In the genomic region with DNA sequence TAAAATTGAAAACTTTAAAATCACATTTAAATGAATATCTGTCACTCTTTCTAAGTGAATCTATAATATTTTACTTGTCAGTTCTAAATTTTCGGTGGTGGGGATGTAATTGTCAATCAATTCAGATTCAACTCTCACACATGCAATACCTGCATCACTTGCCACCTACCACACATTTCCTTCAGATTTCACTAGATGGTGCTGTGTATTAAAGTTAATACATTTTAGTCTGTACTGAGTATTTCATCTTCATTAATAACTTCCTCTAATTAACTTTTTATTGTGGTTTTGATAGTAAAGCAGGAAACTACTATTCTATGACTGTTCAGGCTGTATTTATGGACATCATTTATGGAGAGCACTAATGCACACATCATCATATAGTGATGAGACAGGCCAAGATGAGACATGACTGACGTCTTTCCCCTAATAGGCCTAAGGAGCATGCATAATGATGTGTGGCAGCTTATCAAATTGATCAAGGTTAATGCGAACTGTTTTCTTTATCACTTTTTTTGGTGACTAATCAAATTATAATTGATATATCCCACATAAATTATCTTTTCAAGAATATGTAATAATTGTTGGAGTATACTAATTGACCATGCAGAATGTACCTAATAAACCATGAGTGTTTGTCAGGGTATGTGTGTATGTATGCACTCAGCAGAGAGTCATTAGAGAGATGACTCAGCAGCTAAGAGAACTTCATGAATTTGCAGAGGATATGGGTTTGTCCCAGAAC, we compare ENCODE assay signal across 12 mouse cellular contexts.
A peak's percentile ranks its signal among the peaks of the same experiment; 100 is the strongest.
DNase-seq lines count a peak whose midpoint lies in the region; ATAC-seq and TF ChIP-seq lines count a peak whose summit lies in the region.
"Had no signal": no experiment of that assay in that cellular context is flagged by ENCODE, and none has a peak within 500 bp of the region (broad histone marks: within the 10 kb centered on the region; RNA-seq: fewer than 3 reads in every experiment).

No protein-coding gene starts in this region.

- H3K27me3 ChIP-seq in embryonic facial prominence, embryonic 12.5 days = no peaks in the 10 kb centered on the region
- no peaks in the 10 kb centered on the region for H3K27me3 ChIP-seq in hindbrain, embryonic 12.5 days
- H3K27me3 ChIP-seq in neural tube, embryonic 12.5 days (replicated peaks) = no peaks in the 10 kb centered on the region
- H3K27me3 ChIP-seq: heart, embryonic 13.5 days; kidney, embryonic 15.5 days had no signal

- 0 out of 2 replicates have a peak, but pooled peaks have one; percentile 28 for ATAC-seq in embryonic facial prominence, embryonic 12.5 days (ENCODE audit: insufficient number of reproducible peaks, insufficient read depth, low FRiP score, low TSS enrichment)
- ATAC-seq in hindbrain, embryonic 12.5 days (ENCODE audit: low FRiP score) = peak; percentile 82
- peak; percentile 50 for ATAC-seq in neural tube, embryonic 12.5 days (ENCODE audit: low FRiP score, low read depth)

- intact Hi-C loops in left cerebral cortex, adult 2 months (cut with DNase I) = no loop called here

- no peak for DNase-seq in left cerebral cortex, adult 2 months (ENCODE audit: extremely low spot score in 1 of 2, low spot score in 2 of 2)
- no peak for DNase-seq in left cerebral cortex, adult 18-20 months (ENCODE audit: low spot score in 2 of 2)
- no peak for DNase-seq in urinary bladder, postnatal 25 days (ENCODE audit: low spot score)
- no peak for DNase-seq in urinary bladder, postnatal 4 days (ENCODE audit: low spot score in 2 of 2)
- DNase-seq: adrenal gland, postnatal 10 days; cerebellum, adult 2 months; left cerebral cortex, postnatal 4 days had no signal

- H3K4me1 ChIP-seq in embryonic facial prominence, embryonic 12.5 days = no peaks in the 10 kb centered on the region
- H3K4me1 ChIP-seq in hindbrain, embryonic 12.5 days = no peaks in the 10 kb centered on the region
- H3K4me1 ChIP-seq in neural tube, embryonic 12.5 days = no peaks in the 10 kb centered on the region
- H3K4me1 ChIP-seq: heart, embryonic 13.5 days; kidney, embryonic 15.5 days had no signal

- H3K36me3 ChIP-seq in embryonic facial prominence, embryonic 12.5 days = no peaks in the 10 kb centered on the region
- no peaks in the 10 kb centered on the region for H3K36me3 ChIP-seq in hindbrain, embryonic 12.5 days
- H3K36me3 ChIP-seq in neural tube, embryonic 12.5 days = no peaks in the 10 kb centered on the region
- H3K36me3 ChIP-seq: heart, embryonic 13.5 days; kidney, embryonic 15.5 days had no signal

- no peak overlapping the region for H3K4me2 ChIP-seq in embryonic facial prominence, embryonic 12.5 days (replicated peaks)
- no peak overlapping the region for H3K4me2 ChIP-seq in hindbrain, embryonic 12.5 days (replicated peaks)
- no peak overlapping the region for H3K4me2 ChIP-seq in neural tube, embryonic 12.5 days (replicated peaks)
- H3K4me2 ChIP-seq: heart, embryonic 13.5 days; kidney, embryonic 15.5 days had no signal

- whole genome bisulfite sequencing in embryonic facial prominence, embryonic 12.5 days = 64% methylated on average over 3 of the region's 3 CpGs
- 75% methylated on average over 3 of the region's 3 CpGs for WGBS in hindbrain, embryonic 12.5 days
- WGBS in neural tube, embryonic 12.5 days = 80% methylated on average over 3 of the region's 3 CpGs

- peak; percentile 58 for TF ChIP-seq CTCF in left cerebral cortex, adult 2 months (IDR thresholded peaks at IDR 0.05)

- H3K9me3 ChIP-seq in embryonic facial prominence, embryonic 12.5 days = no peaks in the 10 kb centered on the region
- no peaks in the 10 kb centered on the region for H3K9me3 ChIP-seq in hindbrain, embryonic 12.5 days (replicated peaks)
- no peaks in the 10 kb centered on the region for H3K9me3 ChIP-seq in neural tube, embryonic 12.5 days
- H3K9me3 ChIP-seq: heart, embryonic 13.5 days; kidney, embryonic 15.5 days had no signal

- no peak overlapping the region for H3K27ac ChIP-seq in left cerebral cortex, adult 2 months
- no peak overlapping the region for H3K27ac ChIP-seq in embryonic facial prominence, embryonic 12.5 days
- H3K27ac ChIP-seq in hindbrain, embryonic 12.5 days = no peak overlapping the region
- no peak overlapping the region for H3K27ac ChIP-seq in neural tube, embryonic 12.5 days
- H3K27ac ChIP-seq: heart, embryonic 13.5 days; kidney, embryonic 15.5 days had no signal

- H3K4me3 ChIP-seq in left cerebral cortex, adult 2 months = no peak overlapping the region
- no peak overlapping the region for H3K4me3 ChIP-seq in embryonic facial prominence, embryonic 12.5 days
- H3K4me3 ChIP-seq in hindbrain, embryonic 12.5 days = no peak overlapping the region
- H3K4me3 ChIP-seq in neural tube, embryonic 12.5 days = no peak overlapping the region
- H3K4me3 ChIP-seq: heart, embryonic 13.5 days; kidney, embryonic 15.5 days had no signal

- no peak overlapping the region for H3K9ac ChIP-seq in embryonic facial prominence, embryonic 12.5 days
- H3K9ac ChIP-seq in hindbrain, embryonic 12.5 days = no peak overlapping the region
- H3K9ac ChIP-seq in neural tube, embryonic 12.5 days = no peak overlapping the region
- H3K9ac ChIP-seq: heart, embryonic 13.5 days; kidney, embryonic 15.5 days had no signal

Comparison
In these comparisons a context has a peak if more than half of its experiments do, and no peak if none do; other contexts are left out.
1. ATAC-seq: peak in every context shown above with its lines; median percentile 82 in hindbrain, embryonic 12.5 days; 50 in neural tube, embryonic 12.5 days; 28 in embryonic facial prominence, embryonic 12.5 days.